Mouse (Mus musculus) ES-CJ7 (cell line): ENCODE data around the gene Psg29.

Experiments used
- DNase-seq: peaks from one replicate; pipeline ENCODE4 v3.0.0; 2011; ENCODE audit warnings: low read depth, low spot score

Psg29 gene

GRCm38 (mm10) chr7:17203177-17203576 is at the start of gene Psg29:
Psg29 (plus strand) TSS chr7:17203477.
- DNase-seq: no peak

- DNase-seq: peak; percentile 67
These were observed 47.6 kb upstream of the Psg29 start for GRCm38 (mm10) chr7:17155634-17156033.

GRCm38 (mm10) chr7:17156885-17157677 is 46.2 kb upstream of the Psg29 start:
- DNase-seq: peak; percentile 1

- no peak for DNase-seq
These were observed 44.3 kb upstream of the Psg29 start for GRCm38 (mm10) chr7:17159011-17159410.

- no peak for DNase-seq
These were observed 31.4 kb upstream of the Psg29 start for GRCm38 (mm10) chr7:17171827-17172226.

GRCm38 (mm10) chr7:17205530-17206184 is 2.4 kb downstream of the Psg29 start:
- peak; percentile 62 for DNase-seq
